Mouse (Mus musculus) embryonic facial prominence, embryonic 12.5 days (tissue): ENCODE measurements around the gene Adgb. TPM values are rescaled to one million over a fixed set of nuclear protein-coding genes. Genes with fewer than 3 reads are reported as not detected.

ENCODE experiments used
- ATAC-seq: fragments of 200-750 bp; cut with Nextera tagmentation; 2 replicates; pipeline ENCODE4 v1.8.0; 2017; ENCODE audit not compliant: insufficient number of reproducible peaks, insufficient read depth, low FRiP score, low TSS enrichment
- H3K27ac ChIP-seq: fragments of 300-500 bp; sonication (generic); 2 replicates; pipeline ENCODE4 v1.5.1; 2016; ENCODE audit warnings: mild to moderate bottlenecking
- H3K27me3 ChIP-seq: fragments of 300-500 bp; sonication (generic); 2 replicates; pipeline ENCODE4 v1.6.1; 2016; ENCODE audit warnings: mild to moderate bottlenecking, moderate library complexity
- H3K36me3 ChIP-seq: fragments of 300-500 bp; sonication (generic); 2 replicates; pipeline ENCODE4 v1.6.1; 2016; ENCODE audit warnings: mild to moderate bottlenecking
- H3K4me1 ChIP-seq: fragments of 300-500 bp; sonication (generic); 2 replicates; pipeline ENCODE4 v1.6.1; 2016
- H3K4me2 ChIP-seq: fragments of 300-500 bp; sonication (generic); replicated peaks from 2 replicates; pipeline ENCODE4 v1.6.1; 2016; ENCODE audit warnings: mild to moderate bottlenecking, moderate library complexity
- H3K4me3 ChIP-seq: fragments of 300-500 bp; sonication (generic); 2 replicates; pipeline ENCODE4 v1.5.1; 2016; ENCODE audit warnings: mild to moderate bottlenecking
- H3K9ac ChIP-seq: fragments of 300-500 bp; sonication (generic); 2 replicates; pipeline ENCODE4 v1.6.1; 2016; ENCODE audit warnings: mild to moderate bottlenecking, moderate library complexity
- H3K9me3 ChIP-seq: fragments of 300-500 bp; sonication (generic); 2 replicates; pipeline ENCODE4 v1.6.1; 2016; ENCODE audit warnings: mild to moderate bottlenecking, moderate library complexity
- WGBS: fragments of 180-500 bp; shearing (Covaris S2); methylation state at CpG from one replicate; pipeline ENCODE4 v1.1.7; 2016; 5-methylcytosine and 5-hydroxymethylcytosine counted together
- polyA plus RNA-seq: library from polyadenylated mRNA; unstranded; fragments of >200 nt; fragmentation: Nextera tagmentation; extraction: Ambion mirVana; gene quantifications from 2 replicates; pipeline ENCODE4 v1.2.1, GENCODE M21; 2016

Adgb gene
- polyA plus RNA-seq, 1 experiment from 2014 or later: 0.12 TPM

- Histone ChIP-seq H3K36me3 (no peaks in the 10 kb centered on the region), H3K9ac (no peak overlapping the region), H3K4me3 (no peak overlapping the region), H3K4me2 (no peak overlapping the region), H3K4me1 (no peaks in the 10 kb centered on the region), H3K9me3 (no peaks in the 10 kb centered on the region), H3K27ac (no peak overlapping the region), H3K27me3 (no peaks in the 10 kb centered on the region)
- no peak for ATAC-seq
- WGBS: 69% methylated on average over 5 of the region's 5 CpGs
Measured at GRCm38 (mm10) chr10:10429635-10430034, 42.5 kb downstream of the Adgb start.

- WGBS: 89% methylated on average over 7 of the region's 7 CpGs
- ATAC-seq: no peak
- Histone ChIP-seq H3K36me3 (no peaks in the 10 kb centered on the region), H3K9me3 (no peaks in the 10 kb centered on the region), H3K27ac (no peak overlapping the region), H3K9ac (no peak overlapping the region), H3K4me3 (no peak overlapping the region), H3K27me3 (no peaks in the 10 kb centered on the region), H3K4me1 (no peaks in the 10 kb centered on the region), H3K4me2 (no peak overlapping the region)
Measured at GRCm38 (mm10) chr10:10429032-10429431, 43.1 kb downstream of the Adgb start.

- Histone ChIP-seq H3K4me3 (no peak overlapping the region), H3K27me3 (no peaks in the 10 kb centered on the region), H3K9ac (no peak overlapping the region), H3K4me1 (no peaks in the 10 kb centered on the region), H3K4me2 (no peak overlapping the region), H3K27ac (no peak overlapping the region), H3K9me3 (no peaks in the 10 kb centered on the region), H3K36me3 (no peaks in the 10 kb centered on the region)
- no peak for ATAC-seq
- WGBS: 93% methylated on average over 2 of the region's 2 CpGs
Measured at GRCm38 (mm10) chr10:10424383-10424782, 47.7 kb downstream of the Adgb start.

- Histone ChIP-seq H3K4me2 (no peak overlapping the region), H3K27me3 (no peaks in the 10 kb centered on the region), H3K27ac (no peak overlapping the region), H3K9me3 (no peaks in the 10 kb centered on the region), H3K4me1 (no peaks in the 10 kb centered on the region), H3K4me3 (no peak overlapping the region), H3K9ac (no peak overlapping the region), H3K36me3 (no peaks in the 10 kb centered on the region)
- no peak for ATAC-seq
- WGBS: 69% methylated on average over 5 of the region's 5 CpGs
Measured at GRCm38 (mm10) chr10:10411046-10411445, 61.1 kb downstream of the Adgb start.

GRCm38 (mm10) chr10:10408166-10408565, 64.0 kb downstream of the Adgb start:
- Histone ChIP-seq H3K27ac (no peak overlapping the region), H3K4me1 (no peaks in the 10 kb centered on the region), H3K4me3 (no peak overlapping the region), H3K4me2 (no peak overlapping the region), H3K36me3 (no peaks in the 10 kb centered on the region), H3K27me3 (no peaks in the 10 kb centered on the region), H3K9ac (no peak overlapping the region), H3K9me3 (no peaks in the 10 kb centered on the region)
- no peak for ATAC-seq
- WGBS: 32% methylated on average over 3 of the region's 3 CpGs

GRCm38 (mm10) chr10:10395784-10396481, 76.2 kb downstream of the Adgb start:
- Histone ChIP-seq H3K27me3 (no peaks in the 10 kb centered on the region), H3K9ac (no peak overlapping the region), H3K4me3 (no peak overlapping the region), H3K27ac (no peak overlapping the region), H3K36me3 (no peaks in the 10 kb centered on the region), H3K9me3 (no peaks in the 10 kb centered on the region), H3K4me2 (no peak overlapping the region), H3K4me1 (no peaks in the 10 kb centered on the region)
- WGBS: 64% methylated on average over 4 of the region's 4 CpGs
- ATAC-seq: no peak

GRCm38 (mm10) chr10:10374629-10375028, 97.5 kb downstream of the Adgb start:
- Histone ChIP-seq H3K4me3 (no peak overlapping the region), H3K9ac (no peak overlapping the region), H3K4me1 (no peaks in the 10 kb centered on the region), H3K27me3 (no peaks in the 10 kb centered on the region), H3K27ac (no peak overlapping the region), H3K4me2 (no peak overlapping the region), H3K36me3 (no peaks in the 10 kb centered on the region), H3K9me3 (no peaks in the 10 kb centered on the region)
- no peak for ATAC-seq
- WGBS: 27% methylated on average over 1 of the region's 1 CpGs

- no peak overlapping the region for H3K9ac ChIP-seq
- no peaks in the 10 kb centered on the region for H3K27me3 ChIP-seq
- no peaks in the 10 kb centered on the region for H3K9me3 ChIP-seq
- no peak overlapping the region for H3K4me3 ChIP-seq
- WGBS: 71% methylated on average over 1 of the region's 1 CpGs
- H3K4me2 ChIP-seq: no peak overlapping the region
- no peak overlapping the region for H3K27ac ChIP-seq
- no peak for ATAC-seq
- H3K4me1 ChIP-seq: no peaks in the 10 kb centered on the region
- no peaks in the 10 kb centered on the region for H3K36me3 ChIP-seq
Measured at GRCm38 (mm10) chr10:10364025-10364424, 108.1 kb downstream of the Adgb start.

- H3K4me1 ChIP-seq: no peaks in the 10 kb centered on the region
- no peaks in the 10 kb centered on the region for H3K36me3 ChIP-seq
- H3K4me2 ChIP-seq: no peak overlapping the region
- H3K9ac ChIP-seq: no peak overlapping the region
- H3K27me3 ChIP-seq: no peaks in the 10 kb centered on the region
- H3K4me3 ChIP-seq: no peak overlapping the region
- ATAC-seq: no peak
- WGBS: 14% methylated on average over 3 of the region's 3 CpGs
- H3K9me3 ChIP-seq: no peaks in the 10 kb centered on the region
- no peak overlapping the region for H3K27ac ChIP-seq
Measured at GRCm38 (mm10) chr10:10355605-10356227, 116.4 kb downstream of the Adgb start.

- no peak for ATAC-seq
- Histone ChIP-seq H3K4me1 (no peaks in the 10 kb centered on the region), H3K4me3 (no peak overlapping the region), H3K4me2 (no peak overlapping the region), H3K9ac (no peak overlapping the region), H3K36me3 (no peaks in the 10 kb centered on the region), H3K27ac (no peak overlapping the region), H3K9me3 (no peaks in the 10 kb centered on the region), H3K27me3 (no peaks in the 10 kb centered on the region)
- 85% methylated on average over 3 of the region's 3 CpGs for WGBS
Measured at GRCm38 (mm10) chr10:10352184-10352583, 119.9 kb downstream of the Adgb start.

GRCm38 (mm10) chr10:10350550-10350949, 121.6 kb downstream of the Adgb start:
- Histone ChIP-seq H3K4me2 (no peak overlapping the region), H3K36me3 (no peaks in the 10 kb centered on the region)
- WGBS: 88% methylated on average over 3 of the region's 3 CpGs

GRCm38 (mm10) chr10:10343930-10344329, 128.2 kb downstream of the Adgb start:
- H3K4me2 ChIP-seq: no peak overlapping the region
- H3K27ac ChIP-seq: no peak overlapping the region
- no peaks in the 10 kb centered on the region for H3K36me3 ChIP-seq
- no peaks in the 10 kb centered on the region for H3K27me3 ChIP-seq
- no peak for ATAC-seq
- no peaks in the 10 kb centered on the region for H3K9me3 ChIP-seq
- H3K9ac ChIP-seq: no peak overlapping the region
- H3K4me1 ChIP-seq: no peaks in the 10 kb centered on the region
- H3K4me3 ChIP-seq: no peak overlapping the region
- 86% methylated on average over 3 of the region's 3 CpGs for WGBS

More at GRCm38 (mm10) chr10:10350550-10350949, 121.6 kb downstream of the Adgb start:
- H3K4me3 ChIP-seq: no peak overlapping the region
- H3K27me3 ChIP-seq: no peaks in the 10 kb centered on the region
- no peaks in the 10 kb centered on the region for H3K9me3 ChIP-seq
- no peak overlapping the region for H3K9ac ChIP-seq
- H3K4me1 ChIP-seq: no peaks in the 10 kb centered on the region
- ATAC-seq: no peak
- H3K27ac ChIP-seq: no peak overlapping the region
